In genomic region chr3:35972985-35973384, GRCm38 (mm10) we compare ENCODE assay signal across 9 mouse cellular contexts. TPM values are rescaled to one million over a fixed set of nuclear protein-coding genes. Genes with fewer than 3 reads are reported as not detected.
DNase-seq lines count a peak whose midpoint lies in the region; ATAC-seq and TF ChIP-seq lines count a peak whose summit lies in the region.
"Had no signal": no experiment of that assay in that cellular context is flagged by ENCODE, and none has a peak within 500 bp of the region (broad histone marks: within the 10 kb centered on the region; RNA-seq: fewer than 3 reads in every experiment).

No protein-coding gene starts in this region.

- H3K4me3 ChIP-seq in G1E (ENCODE audit: low read depth, low read length): no peak overlapping the region
- H3K4me3 ChIP-seq: liver, embryonic 13.5 days had no signal

- no peak; the same call in 1 of the 2 replicates for ATAC-seq in G1E (ENCODE audit: extremely low read depth, insufficient number of reproducible peaks, low FRiP score, poor library complexity, severe bottlenecking)

- peaks cover 60% of the 10 kb centered on the region for H3K36me3 ChIP-seq in G1E (replicated peaks)

- H3K9me3 ChIP-seq in G1E (replicated peaks): no peaks in the 10 kb centered on the region
- H3K9me3 ChIP-seq: liver, embryonic 13.5 days had no signal

- peak; percentile 40 for DNase-seq in adrenal gland, postnatal 14 days
- DNase-seq in adrenal gland, adult 18-20 months (ENCODE audit: low spot score in 2 of 2): no peak
- peak; percentile 16 to 28 for DNase-seq in layer of hippocampus, postnatal 10 days (ENCODE audit: low spot score in 2 of 2)
- DNase-seq in layer of hippocampus, postnatal 25 days (ENCODE audit: extremely low spot score in 1 of 2, low spot score in 1 of 2): no peak
- peak; percentile 17 for DNase-seq in G1E (ENCODE audit: low spot score)
- DNase-seq in embryo, embryonic 9.5 days (ENCODE audit: extremely low spot score): peak; percentile 15
- peak; percentile 49 for DNase-seq in mesoderm, embryonic 11.5 days (ENCODE audit: low read depth, low spot score)
- no peak for DNase-seq in adrenal gland, postnatal 25 days
- DNase-seq: liver, embryonic 13.5 days had no signal

- no peaks in the 10 kb centered on the region for H3K4me1 ChIP-seq in G1E (ENCODE audit: insufficient read depth, low read depth, low read length)
- H3K4me1 ChIP-seq: liver, embryonic 13.5 days had no signal

- TF ChIP-seq CTCF in G1E (IDR thresholded peaks at IDR 0.05; ENCODE audit: low read depth, low read length): peak; percentile 46; the same call in 1 of the 2 replicates

- H3K27me3 ChIP-seq in G1E (ENCODE audit: insufficient read depth, low read length): no peaks in the 10 kb centered on the region
- H3K27me3 ChIP-seq: liver, embryonic 13.5 days had no signal

RNA-seq across cellular contexts. Expression of gene Mccc1, which starts 27.5 kb away (rescaled TPM):
- 89.4 and 90.7 TPM in 2 replicates for total RNA-seq in adrenal gland, postnatal 14 days (2021)
- 100 to 1,000 TPM; 128 to 133 TPM for total RNA-seq in adrenal gland, adult 18-20 months (2021)
- 10 to 100 TPM; 27.5 to 34.9 TPM for total RNA-seq in layer of hippocampus, postnatal 10 days (2021)
- 10 to 100 TPM; 27.4 to 39.4 TPM for total RNA-seq in layer of hippocampus, postnatal 25 days (2021)
- 12.1 and 13.3 TPM in 2 replicates for total RNA-seq in G1E (2014; fragmentation: Nextera tagmentation)
- total RNA-seq in G1E (2017): 8.2 and 8.5 TPM in 2 replicates
- 1.9 and 2.5 TPM in 2 replicates for polyA plus RNA-seq in G1E (2012)
- 111 and 116 TPM in 2 replicates for total RNA-seq in adrenal gland, postnatal 25 days (2021)

RNA-seq across cellular contexts. Expression of gene Dcun1d1, which starts 35.7 kb away (rescaled TPM):
- total RNA-seq in adrenal gland, postnatal 14 days (2021): 57.7 and 60.2 TPM in 2 replicates
- total RNA-seq in adrenal gland, adult 18-20 months (2021): 10 to 100 TPM; 55.9 to 72.4 TPM
- 10 to 100 TPM; 67.4 to 69.5 TPM for total RNA-seq in layer of hippocampus, postnatal 10 days (2021)
- total RNA-seq in layer of hippocampus, postnatal 25 days (2021): 10 to 100 TPM; 65.0 to 72.9 TPM
- 144 and 220 TPM in 2 replicates for total RNA-seq in G1E (2014; fragmentation: Nextera tagmentation)
- 89.7 and 136 TPM in 2 replicates for total RNA-seq in G1E (2017)
- 7.9 and 14.8 TPM in 2 replicates for polyA plus RNA-seq in G1E (2012)
- total RNA-seq in adrenal gland, postnatal 25 days (2021): 75.1 and 76.7 TPM in 2 replicates

Comparison
In these comparisons a context has a peak if more than half of its experiments do, and no peak if none do; other contexts are left out.
1. DNase-seq: peak in adrenal gland, postnatal 14 days (single experiment), layer of hippocampus, postnatal 10 days (2 of 2), G1E (single experiment), embryo, embryonic 9.5 days (single experiment) and mesoderm, embryonic 11.5 days (single experiment); none in adrenal gland, adult 18-20 months (0 of 2), layer of hippocampus, postnatal 25 days (0 of 2) and adrenal gland, postnatal 25 days (single experiment).